30 mouse cellular contexts compared by ENCODE assay signal in genomic region chr6:136824987-136825386, GRCm38 (mm10). TPM values are rescaled to one million over a fixed set of nuclear protein-coding genes. Genes with fewer than 3 reads are reported as not detected.
"Had no signal": no experiment of that assay in that cellular context is flagged by ENCODE, and none has a peak within 500 bp of the region (broad histone marks: within the 10 kb centered on the region; RNA-seq: fewer than 3 reads in every experiment).

No protein-coding gene starts in this region.

- H3K9ac ChIP-seq: forebrain, postnatal 0 days; heart, embryonic 13.5 days; heart, embryonic 15.5 days; hindbrain, embryonic 13.5 days; hindbrain, embryonic 15.5 days; kidney, embryonic 15.5 days; limb, embryonic 13.5 days; limb, embryonic 15.5 days had no signal

- ATAC-seq: forebrain, postnatal 0 days; hindbrain, postnatal 0 days; intestine, embryonic 16.5 days had no signal

- H3K27me3 ChIP-seq: heart, embryonic 13.5 days; heart, embryonic 15.5 days; hindbrain, embryonic 15.5 days; kidney, embryonic 15.5 days; limb, embryonic 13.5 days; limb, embryonic 15.5 days had no signal

- DNase-seq: forebrain, postnatal 0 days; gastrocnemius, postnatal 14 days; gastrocnemius, postnatal 36 days; heart, adult 2 months; heart, postnatal 14 days; heart, postnatal 36 days; kidney, adult 11 months; kidney, adult 2 months; kidney, adult 9 months; kidney, postnatal 14 days; kidney, postnatal 36 days; layer of hippocampus, adult 9-11 months; layer of hippocampus, postnatal 36 days; left cerebral cortex, postnatal 4 days had no signal

- H3K4me3 ChIP-seq: heart, adult 2 months; heart, embryonic 13.5 days; heart, embryonic 15.5 days; hindbrain, embryonic 13.5 days; hindbrain, embryonic 15.5 days; kidney, embryonic 15.5 days; limb, embryonic 13.5 days; limb, embryonic 15.5 days had no signal

- H3K9me3 ChIP-seq: heart, embryonic 13.5 days; heart, embryonic 15.5 days; hindbrain, embryonic 13.5 days; hindbrain, embryonic 15.5 days; kidney, embryonic 15.5 days; limb, embryonic 13.5 days; limb, embryonic 15.5 days had no signal

- H3K27ac ChIP-seq: heart, adult 2 months; heart, embryonic 13.5 days; heart, embryonic 15.5 days; hindbrain, embryonic 13.5 days; hindbrain, embryonic 15.5 days; hindbrain, postnatal 0 days; kidney, embryonic 15.5 days; kidney, postnatal 0 days; limb, embryonic 13.5 days; limb, embryonic 15.5 days had no signal

- H3K4me2 ChIP-seq: heart, embryonic 13.5 days; heart, embryonic 15.5 days; hindbrain, embryonic 13.5 days; hindbrain, embryonic 15.5 days; kidney, embryonic 15.5 days; limb, embryonic 13.5 days; limb, embryonic 15.5 days had no signal

RNA-seq across cellular contexts. Expression of gene Smco3, which starts 10.3 kb away (rescaled TPM):
- total RNA-seq: heart, adult 2 months; heart, postnatal 14 days; heart, postnatal 36 days; hematopoietic stem cell, adult 5-6 weeks; liver, adult 2 months had no signal
- polyA plus RNA-seq: heart, embryonic 15.5 days; heart, postnatal 0 days; hindbrain, embryonic 11.5 days; large intestine, adult 2 months; limb, embryonic 11.5 days; liver, adult 2 months had no signal
